Mouse (Mus musculus): ENCODE data around the gene Mad1l1.
"Not testable (repeated sequence)": the region's sequence is repeated elsewhere in the genome, so short reads cannot be mapped to it uniquely, and the experiment has no call there.

Gene Mad1l1

GRCm38 (mm10) chr5:140012286-140012967 is 308.9 kb downstream of the Mad1l1 start:
- CTCF ChIA-PET = no interaction called here

- CTCF ChIA-PET = no interaction called here
These were observed 310.9 kb downstream of the Mad1l1 start for GRCm38 (mm10) chr5:140010405-140010804.

GRCm38 (mm10) chr5:140009083-140009655 is 312.2 kb downstream of the Mad1l1 start:
- CTCF ChIA-PET = no interaction called here

- CTCF ChIA-PET = no interaction called here
These were observed 312.9 kb downstream of the Mad1l1 start for GRCm38 (mm10) chr5:140008523-140008806.

- CTCF ChIA-PET = interaction anchor here (0.7 kb wide), 1 partner anchor 31 kb away, joined by 3 read pairs; no protein-coding TSS in a partner anchor
These were observed 313.5 kb downstream of the Mad1l1 start for GRCm38 (mm10) chr5:140007656-140008522.

GRCm38 (mm10) chr5:140006861-140007260 is 314.5 kb downstream of the Mad1l1 start:
- CTCF ChIA-PET = no interaction called here

GRCm38 (mm10) chr5:140002541-140002940 is 318.8 kb downstream of the Mad1l1 start:
- CTCF ChIA-PET = interaction anchor here (0.7 kb wide), 1 partner anchor 715 kb away, joined by 3 read pairs; no protein-coding TSS in a partner anchor

GRCm38 (mm10) chr5:139998916-139999315 is 322.4 kb downstream of the Mad1l1 start:
- CTCF ChIA-PET = no interaction called here

- CTCF ChIA-PET = not testable (repeated sequence)
These were observed 323.0 kb downstream of the Mad1l1 start for GRCm38 (mm10) chr5:139998321-139998720.

GRCm38 (mm10) chr5:139991531-139991930 is 329.8 kb downstream of the Mad1l1 start:
- CTCF ChIA-PET = interaction anchor here (0.7 kb wide), 1 partner anchor 119 kb away, joined by 3 read pairs; no protein-coding TSS in a partner anchor

GRCm38 (mm10) chr5:139985073-139985746 is 336.1 kb downstream of the Mad1l1 start:
- CTCF ChIA-PET = no interaction called here

GRCm38 (mm10) chr5:139981976-139982375 is 339.4 kb downstream of the Mad1l1 start:
- CTCF ChIA-PET = no interaction called here

GRCm38 (mm10) chr5:139979371-139979770 is 342.0 kb downstream of the Mad1l1 start:
- CTCF ChIA-PET = no interaction called here

- CTCF ChIA-PET = no interaction called here
These were observed 342.7 kb downstream of the Mad1l1 start for GRCm38 (mm10) chr5:139978525-139979276.

- CTCF ChIA-PET = interaction anchor here (0.5 kb wide), 1 partner anchor 95 kb away, joined by 3 read pairs; no protein-coding TSS in a partner anchor
These were observed 343.9 kb downstream of the Mad1l1 start for GRCm38 (mm10) chr5:139977476-139977875.

GRCm38 (mm10) chr5:139976584-139976983 is 344.8 kb downstream of the Mad1l1 start:
- CTCF ChIA-PET = interaction anchor here (0.6 kb wide), 1 partner anchor 31 kb away, joined by 3 read pairs; no protein-coding TSS in a partner anchor

- CTCF ChIA-PET = no interaction called here
These were observed 351.1 kb downstream of the Mad1l1 start for GRCm38 (mm10) chr5:139970186-139970631.

- CTCF ChIA-PET = no interaction called here
These were observed 352.0 kb downstream of the Mad1l1 start for GRCm38 (mm10) chr5:139969151-139969948.

- CTCF ChIA-PET = interaction anchor here (0.6 kb wide), 1 partner anchor 1608 kb away, joined by 20 read pairs; no protein-coding TSS in a partner anchor
These were observed 355.8 kb downstream of the Mad1l1 start for GRCm38 (mm10) chr5:139965596-139965995.

- CTCF ChIA-PET = no interaction called here
These were observed 357.0 kb downstream of the Mad1l1 start for GRCm38 (mm10) chr5:139964391-139964790.
